Mouse (Mus musculus) erythroblast, embryonic 14.5 days (primary cell): ENCODE measurements around the gene Lix1l. TPM values are rescaled to one million over a fixed set of nuclear protein-coding genes. Genes with fewer than 3 reads are reported as not detected.
"Not testable (repeated sequence)": the region's sequence is repeated elsewhere in the genome, so short reads cannot be mapped to it uniquely, and the experiment has no call there.

Experiments used
- H3K27me3 ChIP-seq: 2 replicates; pipeline ENCODE4 v1.6.1; 2012; ENCODE audit warnings: inconsistent platforms; ENCODE audit not compliant: control insufficient read depth
- H3K36me3 ChIP-seq: 2 replicates; pipeline ENCODE4 v1.6.1; 2012; ENCODE audit warnings: mild to moderate bottlenecking, inconsistent platforms; ENCODE audit not compliant: control insufficient read depth
- H3K4me1 ChIP-seq: 2 replicates; pipeline ENCODE4 v1.6.1; 2012; ENCODE audit warnings: inconsistent platforms; ENCODE audit not compliant: control insufficient read depth
- H3K4me3 ChIP-seq: replicated peaks from 2 replicates; pipeline ENCODE3; 2012; ENCODE audit warnings: moderate library complexity, mild to moderate bottlenecking, inconsistent platforms
- H3K9me3 ChIP-seq: 2 replicates; pipeline ENCODE4 v1.6.1; 2012; ENCODE audit warnings: low read length, inconsistent platforms, mixed read lengths; ENCODE audit not compliant: control insufficient read depth
- GATA1 ChIP-seq: IDR thresholded peaks from 2 replicates; pipeline ENCODE4 v1.6.1; 2012; ENCODE audit warnings: low read length, inconsistent platforms, mixed read lengths
- TAL1 ChIP-seq: IDR thresholded peaks from 3 replicates; pipeline ENCODE4 v1.6.1; 2012; ENCODE audit warnings: low read length, inconsistent platforms, mixed read lengths
- polyA plus RNA-seq: library from polyadenylated mRNA; stranded (reverse); fragments of >175 nt; gene quantifications from 2 replicates; pipeline ENCODE4 v1.2.3, GENCODE M21; 2012

Gene Lix1l
- polyA plus RNA-seq, 1 experiment: 0.01 TPM

DNA sequence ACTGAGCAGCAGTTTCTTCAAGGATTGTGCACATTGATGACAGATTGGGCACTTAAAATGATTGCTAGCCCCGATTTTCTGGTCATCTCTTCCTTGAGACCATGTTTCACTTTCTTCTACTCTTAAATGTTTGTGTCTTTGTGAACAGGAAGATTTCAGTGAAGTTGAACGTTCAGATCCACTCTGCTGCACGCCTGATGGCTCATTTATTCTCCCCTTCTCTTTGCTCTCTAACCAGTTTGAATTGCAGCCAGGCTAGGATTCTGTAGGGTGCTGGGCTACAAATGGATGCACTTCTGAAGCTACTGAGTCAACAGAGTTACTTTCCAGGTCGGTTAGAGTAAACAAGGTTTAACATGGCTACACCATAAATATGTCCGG, 1.7 kb downstream of the Lix1l start:
- no peak for TF ChIP-seq TAL1
- no peak for TF ChIP-seq GATA1
- no peak overlapping the region for H3K4me3 ChIP-seq
- H3K36me3 ChIP-seq: no peaks in the 10 kb centered on the region
- peaks cover 12% of the 10 kb centered on the region for H3K4me1 ChIP-seq
- H3K9me3 ChIP-seq: peaks cover 8% of the 10 kb centered on the region
- H3K27me3 ChIP-seq: peaks cover 63% of the 10 kb centered on the region

DNA sequence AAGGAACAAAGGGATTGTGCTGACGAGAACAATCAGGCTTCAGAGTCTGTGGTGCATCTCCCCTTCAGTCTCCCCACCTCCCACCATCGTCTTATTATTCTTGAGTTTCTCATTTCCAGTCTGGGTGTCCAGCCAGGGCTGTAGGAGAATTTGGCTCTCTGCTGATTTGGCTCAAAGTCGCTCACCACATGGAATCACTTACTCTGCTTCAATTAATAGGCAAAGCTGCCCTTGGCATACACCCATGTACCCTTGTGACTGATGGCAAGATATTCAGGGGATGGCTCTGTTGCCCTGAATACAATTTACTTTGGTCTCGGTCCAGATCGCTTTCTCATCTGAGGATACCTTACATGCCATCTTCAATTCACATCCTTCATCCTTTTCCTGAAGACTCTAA, 2.4 kb downstream of the Lix1l start:
- peaks cover 6% of the 10 kb centered on the region; the same call in 1 of the 2 replicates for H3K9me3 ChIP-seq
- peaks cover 9% of the 10 kb centered on the region for H3K4me1 ChIP-seq
- no peak for TF ChIP-seq GATA1
- no peak for TF ChIP-seq TAL1
- no peak overlapping the region for H3K4me3 ChIP-seq
- peaks cover 56% of the 10 kb centered on the region for H3K27me3 ChIP-seq
- H3K36me3 ChIP-seq: no peaks in the 10 kb centered on the region

DNA sequence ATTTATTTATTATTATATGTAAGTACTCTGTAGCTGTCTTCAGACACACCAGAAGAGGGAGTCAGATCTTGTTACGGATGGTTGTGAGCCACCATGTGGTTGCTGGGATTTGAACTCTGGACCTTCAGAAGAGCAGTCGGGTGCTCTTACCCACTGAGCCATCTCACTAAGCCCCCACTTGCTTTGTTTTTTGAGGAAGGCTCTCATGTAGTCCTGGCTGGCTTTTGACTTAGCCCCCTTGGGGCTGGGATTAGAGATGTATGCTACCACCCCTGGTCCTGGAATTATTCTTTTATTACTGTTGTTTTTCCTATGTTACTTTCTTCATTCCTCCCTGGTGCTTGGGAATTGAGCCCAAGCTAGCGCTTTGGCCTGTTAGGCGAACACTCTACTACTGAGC, 5.1 kb downstream of the Lix1l start:
- H3K4me1 ChIP-seq, H3K36me3 ChIP-seq, H3K9me3 ChIP-seq, H3K4me3 ChIP-seq: not testable (repeated sequence)
- H3K27me3 ChIP-seq: peaks cover 29% of the 10 kb centered on the region

DNA sequence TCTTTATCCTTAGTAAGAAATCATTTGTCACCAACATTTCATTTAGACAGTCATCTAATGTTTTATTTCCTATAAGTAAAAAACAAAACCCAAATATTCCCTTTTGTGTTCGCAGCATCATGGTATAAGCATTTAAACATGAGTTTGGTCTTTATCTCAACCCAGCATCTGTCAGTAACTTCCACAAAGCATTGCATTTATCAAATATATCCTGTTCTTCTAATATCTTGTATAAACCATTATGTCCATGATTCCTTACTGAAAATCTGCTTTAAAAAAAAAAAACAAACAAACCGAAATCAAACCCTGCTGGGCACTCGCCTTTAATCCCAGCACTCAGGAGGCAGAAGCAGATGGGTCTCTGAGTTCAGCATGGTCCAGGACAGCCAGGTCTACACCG, 5.7 kb downstream of the Lix1l start:
- TF ChIP-seq GATA1 (no peak), TAL1 (no peak)
- peaks cover 23% of the 10 kb centered on the region for H3K27me3 ChIP-seq
- no peak overlapping the region for H3K4me3 ChIP-seq

DNA sequence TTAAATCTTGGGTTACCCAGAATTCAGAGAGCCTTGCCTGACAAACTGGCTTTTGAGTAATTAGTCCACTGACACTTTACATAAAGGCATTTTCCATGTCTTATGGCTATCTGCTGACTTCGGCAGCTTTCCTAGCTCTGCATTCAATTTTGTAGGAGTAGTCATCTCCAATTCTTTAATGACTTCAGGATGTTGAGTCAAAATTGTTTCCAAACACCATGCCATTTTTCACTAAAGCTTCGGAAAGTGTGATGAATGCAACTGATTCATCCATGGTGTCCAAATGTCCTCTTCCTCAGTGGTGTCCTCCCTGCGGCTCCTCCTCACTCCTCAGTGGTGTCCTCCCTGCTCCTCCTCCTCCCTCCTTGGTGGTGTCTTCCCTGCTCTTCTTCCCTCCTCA, 17.0 kb downstream of the Lix1l start:
- no peak overlapping the region for H3K4me3 ChIP-seq
- no peaks in the 10 kb centered on the region for H3K27me3 ChIP-seq
- H3K36me3 ChIP-seq: peaks cover 12% of the 10 kb centered on the region
- H3K4me1 ChIP-seq: peaks cover 2% of the 10 kb centered on the region; the same call in 1 of the 2 replicates
- H3K9me3 ChIP-seq: no peaks in the 10 kb centered on the region
- no peak for TF ChIP-seq GATA1
- no peak for TF ChIP-seq TAL1

More for the DNA sequence above, 5.7 kb downstream of the Lix1l start:
- H3K4me1 ChIP-seq: no peaks in the 10 kb centered on the region
- H3K9me3 ChIP-seq: no peaks in the 10 kb centered on the region
- no peaks in the 10 kb centered on the region for H3K36me3 ChIP-seq

DNA sequence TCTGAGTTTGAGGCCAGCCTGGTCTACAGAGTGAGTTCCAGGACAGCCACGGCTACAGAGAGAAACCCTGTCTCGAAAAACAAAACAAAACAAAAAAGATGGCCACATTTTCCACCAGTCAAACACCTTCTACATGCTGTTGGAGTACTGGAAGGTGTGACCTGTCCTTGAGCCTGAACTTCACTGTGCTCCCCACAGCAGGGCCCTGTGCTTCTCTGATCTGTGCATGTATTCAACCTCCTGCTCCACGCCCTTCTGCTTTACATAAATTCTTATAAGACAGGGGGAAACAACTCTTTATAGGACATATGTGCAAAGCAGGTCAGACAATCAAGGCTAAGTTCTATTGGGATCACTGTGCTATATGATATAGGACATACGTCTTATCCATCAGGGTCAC, 22.3 kb downstream of the Lix1l start:
- H3K4me1 ChIP-seq: no peaks in the 10 kb centered on the region
- H3K4me3 ChIP-seq: no peak overlapping the region
- no peaks in the 10 kb centered on the region for H3K27me3 ChIP-seq
- TF ChIP-seq TAL1: no peak
- no peak for TF ChIP-seq GATA1
- peaks cover 26% of the 10 kb centered on the region for H3K36me3 ChIP-seq
- no peaks in the 10 kb centered on the region for H3K9me3 ChIP-seq

DNA sequence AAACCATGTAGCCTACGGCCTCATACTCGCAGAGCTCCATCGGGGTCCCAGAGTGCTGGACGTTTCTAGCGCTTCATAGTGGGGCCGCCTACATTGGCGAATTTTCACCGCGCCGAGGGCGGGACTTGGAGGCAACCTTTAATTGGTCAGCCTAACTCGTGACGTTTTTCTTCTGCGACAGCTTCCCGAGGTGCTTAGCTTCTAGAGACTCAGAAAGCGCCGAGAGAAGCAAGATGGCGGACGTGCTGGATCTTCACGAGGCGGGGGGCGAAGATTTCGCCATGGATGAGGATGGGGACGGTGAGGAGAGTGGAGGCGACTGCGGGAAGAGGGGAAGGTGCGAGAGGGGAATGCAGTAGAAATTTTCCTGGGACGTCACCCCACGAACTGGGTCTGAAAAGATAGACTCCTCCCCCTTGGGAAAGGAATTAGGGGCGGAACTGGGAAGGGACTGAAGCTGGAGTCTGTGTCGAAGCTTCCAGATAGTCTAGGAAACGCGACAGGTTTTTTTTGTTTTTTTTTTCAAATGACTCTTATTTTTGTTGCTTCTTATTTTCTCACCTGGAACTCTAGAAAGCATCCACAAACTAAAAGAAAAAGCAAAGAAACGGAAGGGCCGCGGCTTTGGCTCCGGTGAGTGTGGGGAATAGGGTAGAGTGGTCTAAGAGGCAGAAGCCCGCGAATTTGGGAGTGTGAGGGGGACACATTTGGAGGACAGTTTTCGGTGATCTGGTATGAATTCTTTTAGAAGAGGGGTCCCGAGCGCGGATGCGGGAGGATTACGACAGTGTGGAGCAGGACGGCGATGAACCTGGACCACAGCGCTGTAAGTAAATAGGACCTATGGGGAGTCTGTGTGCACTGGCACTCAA, 29.0 kb downstream of the Lix1l start, which contains the start of gene Rbm8a:
TSS of gene Rbm8a (plus strand) at position 205 of the 872 bp plus-strand sequence.
- TF ChIP-seq GATA1 (no peak), TAL1 (no peak)
- peaks cover 36% of the 10 kb centered on the region for H3K4me1 ChIP-seq
- peak within 1 kb of the TSS; percentile 93 for H3K4me3 ChIP-seq
- H3K27me3 ChIP-seq: no peaks in the 10 kb centered on the region
- no peaks in the 10 kb centered on the region for H3K9me3 ChIP-seq
- peaks cover 33% of the 10 kb centered on the region for H3K36me3 ChIP-seq

DNA sequence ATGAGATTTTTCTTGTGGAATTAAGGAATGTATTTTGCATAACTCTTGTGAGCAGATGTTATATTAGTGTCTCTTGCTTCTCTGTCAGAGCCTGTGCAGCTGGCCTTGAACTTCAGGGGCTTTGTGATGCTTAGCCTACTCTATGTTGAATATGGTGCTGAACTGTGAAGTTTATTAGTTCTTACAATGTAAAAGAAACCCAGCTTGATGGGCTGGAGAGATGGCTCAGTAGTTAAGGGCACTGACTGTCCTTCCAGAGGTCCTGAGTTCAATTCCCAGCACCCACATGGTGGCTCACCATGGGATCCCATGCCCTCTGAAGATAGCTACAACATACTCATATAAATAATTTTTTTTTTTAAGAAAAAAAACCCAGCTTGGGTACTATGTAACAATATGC, 31.1 kb downstream of the Lix1l start:
- Histone ChIP-seq H3K36me3 (peaks cover 38% of the 10 kb centered on the region), H3K27me3 (no peaks in the 10 kb centered on the region), H3K4me3 (no peak overlapping the region), H3K4me1 (peaks cover 57% of the 10 kb centered on the region), H3K9me3 (no peaks in the 10 kb centered on the region)
- TF ChIP-seq TAL1 (no peak), GATA1 (no peak)

DNA sequence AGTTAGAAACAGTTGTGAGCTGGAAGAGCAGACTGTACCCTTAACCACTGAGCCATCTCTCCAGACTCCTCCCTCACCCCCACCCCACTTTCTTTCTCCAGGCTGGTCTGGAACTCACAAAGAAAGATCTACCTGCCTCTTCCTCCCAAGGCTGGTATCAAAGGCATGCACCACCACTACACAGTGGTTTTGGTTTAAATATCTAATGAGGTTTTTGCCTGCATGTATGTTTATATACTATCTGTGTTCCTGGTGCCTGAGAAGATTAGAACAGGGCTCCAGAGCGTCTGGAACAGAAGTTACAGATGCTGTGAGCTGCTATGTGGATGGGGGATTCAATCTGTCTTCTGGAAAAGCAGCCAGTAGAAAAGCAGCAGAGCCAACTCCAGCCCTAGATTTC, 33.1 kb downstream of the Lix1l start:
- TF ChIP-seq TAL1 (no peak), GATA1 (no peak)
- Histone ChIP-seq H3K9me3 (no peaks in the 10 kb centered on the region), H3K4me3 (no peak overlapping the region), H3K36me3 (peaks cover 52% of the 10 kb centered on the region), H3K27me3 (no peaks in the 10 kb centered on the region), H3K4me1 (peaks cover 55% of the 10 kb centered on the region)
